Mouse (Mus musculus) intestine, embryonic 16.5 days (tissue): Measurements from ENCODE around the gene Spg21. TPM values are rescaled to one million over a fixed set of nuclear protein-coding genes. Genes with fewer than 3 reads are reported as not detected.

Experiments used
- ATAC-seq: fragments of 200-750 bp; cut with Nextera tagmentation; 2 replicates; pipeline ENCODE4 v1.8.0; 2017; ENCODE audit warnings: moderate TSS enrichment, moderate library complexity
- H3K27ac ChIP-seq: fragments of 300-500 bp; sonication (generic); 2 replicates; pipeline ENCODE4 v1.5.1; 2014; ENCODE audit warnings: mild to moderate bottlenecking, low read length
- H3K27me3 ChIP-seq: fragments of 300-500 bp; sonication (generic); replicated peaks from 2 replicates; pipeline ENCODE4 v1.6.1; 2014; ENCODE audit warnings: low read length, control low read depth, mixed read lengths; ENCODE audit not compliant: control insufficient read depth, insufficient read depth
- H3K36me3 ChIP-seq: fragments of 300-500 bp; sonication (generic); 2 replicates; pipeline ENCODE4 v1.6.1; 2014; ENCODE audit warnings: low read length, control low read depth; ENCODE audit not compliant: control insufficient read depth, insufficient read depth
- H3K4me1 ChIP-seq: fragments of 300-500 bp; sonication (generic); 2 replicates; pipeline ENCODE4 v1.6.1; 2014; ENCODE audit warnings: low read length, control low read depth, mixed read lengths; ENCODE audit not compliant: control insufficient read depth, insufficient read depth
- H3K4me2 ChIP-seq: fragments of 300-500 bp; sonication (generic); 2 replicates; pipeline ENCODE4 v1.6.1; 2014; ENCODE audit warnings: low read depth, low read length, control low read depth
- H3K4me3 ChIP-seq: fragments of 300-500 bp; sonication (generic); 2 replicates; pipeline ENCODE4 v1.5.1; 2014; ENCODE audit warnings: mild to moderate bottlenecking, low read length
- H3K9ac ChIP-seq: fragments of 300-500 bp; sonication (generic); 2 replicates; pipeline ENCODE4 v1.6.1; 2014; ENCODE audit warnings: low read depth, low read length
- H3K9me3 ChIP-seq: fragments of 300-500 bp; sonication (generic); 2 replicates; pipeline ENCODE4 v1.6.1; 2016; ENCODE audit warnings: low read length, control low read depth; ENCODE audit not compliant: control insufficient read depth
- WGBS: fragments of 180-500 bp; shearing (Covaris S2); extraction: QIAGEN DNeasy Blood & Tissue Kit; methylation state at CpG from one replicate; pipeline ENCODE4 v1.1.7; 2014; 5-methylcytosine and 5-hydroxymethylcytosine counted together
- polyA plus RNA-seq: library from polyadenylated mRNA; unstranded; fragments of >200 nt; fragmentation: Nextera tagmentation; extraction: Ambion mirVana; gene quantifications from 2 replicates; pipeline ENCODE4 v1.2.1, GENCODE M21; 2015

Spg21 gene
- polyA plus RNA-seq, 1 experiment from 2014 or later = 107 TPM

- WGBS = 73% methylated on average over 5 of the region's 5 CpGs
- no peaks in the 10 kb centered on the region for H3K9me3 ChIP-seq
- no peak overlapping the region for H3K4me2 ChIP-seq
- H3K4me3 ChIP-seq = no peak overlapping the region
- 0 out of 2 replicates have a peak, but pooled peaks cover 5% of the 10 kb centered on the region for H3K36me3 ChIP-seq
- H3K27me3 ChIP-seq = no peaks in the 10 kb centered on the region
- H3K9ac ChIP-seq = no peak overlapping the region
- no peak for ATAC-seq
- peaks cover 14% of the 10 kb centered on the region for H3K4me1 ChIP-seq
- no peak overlapping the region for H3K27ac ChIP-seq
Observed at GRCm38 (mm10) chr9:65462544-65462943, 1.8 kb downstream of the Spg21 start.

- Histone ChIP-seq H3K4me2 (no peak overlapping the region), H3K4me3 (no peak overlapping the region), H3K9ac (no peak overlapping the region), H3K4me1 (peaks cover 14% of the 10 kb centered on the region), H3K27me3 (no peaks in the 10 kb centered on the region), H3K36me3 (0 out of 2 replicates have a peak, but pooled peaks cover 5% of the 10 kb centered on the region), H3K9me3 (no peaks in the 10 kb centered on the region), H3K27ac (no peak overlapping the region)
- WGBS = 93% methylated on average over 6 of the region's 6 CpGs
- no peak for ATAC-seq
Observed at GRCm38 (mm10) chr9:65464161-65464560, 3.4 kb downstream of the Spg21 start.

GRCm38 (mm10) chr9:65465241-65465640 is 4.5 kb downstream of the Spg21 start:
- no peak overlapping the region for H3K9ac ChIP-seq
- H3K27me3 ChIP-seq = no peaks in the 10 kb centered on the region
- 0 out of 2 replicates have a peak, but pooled peaks cover 7% of the 10 kb centered on the region for H3K36me3 ChIP-seq
- peaks cover 12% of the 10 kb centered on the region for H3K4me1 ChIP-seq
- WGBS = 94% methylated on average over 2 of the region's 2 CpGs
- H3K4me3 ChIP-seq = no peak overlapping the region
- H3K4me2 ChIP-seq = no peak overlapping the region
- no peaks in the 10 kb centered on the region for H3K9me3 ChIP-seq
- no peak for ATAC-seq
- no peak overlapping the region for H3K27ac ChIP-seq

- Histone ChIP-seq H3K4me3 (no peak overlapping the region), H3K27ac (no peak overlapping the region), H3K4me2 (no peak overlapping the region), H3K4me1 (peaks cover 2% of the 10 kb centered on the region; the same call in 1 of the 2 replicates), H3K27me3 (no peaks in the 10 kb centered on the region), H3K9me3 (no peaks in the 10 kb centered on the region), H3K36me3 (0 out of 2 replicates have a peak, but pooled peaks cover 7% of the 10 kb centered on the region), H3K9ac (no peak overlapping the region)
- no peak for ATAC-seq
- WGBS = 68% methylated on average over 11 of the region's 11 CpGs
Observed at GRCm38 (mm10) chr9:65467686-65468085, 6.9 kb downstream of the Spg21 start.

GRCm38 (mm10) chr9:65472769-65473168 is 12.0 kb downstream of the Spg21 start:
- ATAC-seq = no peak
- Histone ChIP-seq H3K27ac (no peak overlapping the region), H3K9me3 (no peaks in the 10 kb centered on the region), H3K27me3 (no peaks in the 10 kb centered on the region), H3K36me3 (peaks cover 2% of the 10 kb centered on the region; the same call in 1 of the 2 replicates), H3K4me3 (no peak overlapping the region), H3K9ac (no peak overlapping the region), H3K4me1 (no peaks in the 10 kb centered on the region), H3K4me2 (no peak overlapping the region)
- 82% methylated on average over 4 of the region's 4 CpGs for WGBS

GRCm38 (mm10) chr9:65479158-65479557 is 18.4 kb downstream of the Spg21 start:
- no peak overlapping the region for H3K9ac ChIP-seq
- 88% methylated on average over 8 of the region's 8 CpGs for WGBS

GRCm38 (mm10) chr9:65480071-65480470 is 19.3 kb downstream of the Spg21 start:
- no peaks in the 10 kb centered on the region; the same call in 1 of the 2 replicates for H3K36me3 ChIP-seq
- no peaks in the 10 kb centered on the region for H3K9me3 ChIP-seq
- WGBS = 88% methylated on average over 5 of the region's 5 CpGs
- no peaks in the 10 kb centered on the region for H3K4me1 ChIP-seq
- H3K27me3 ChIP-seq = no peaks in the 10 kb centered on the region
- H3K9ac ChIP-seq = no peak overlapping the region
- H3K27ac ChIP-seq = no peak overlapping the region
- no peak for ATAC-seq
- no peak overlapping the region for H3K4me2 ChIP-seq
- H3K4me3 ChIP-seq = no peak overlapping the region

More at GRCm38 (mm10) chr9:65479158-65479557, 18.4 kb downstream of the Spg21 start:
- Histone ChIP-seq H3K27me3 (no peaks in the 10 kb centered on the region), H3K9me3 (no peaks in the 10 kb centered on the region), H3K4me1 (no peaks in the 10 kb centered on the region), H3K27ac (no peak overlapping the region), H3K4me3 (no peak overlapping the region), H3K4me2 (no peak overlapping the region), H3K36me3 (no peaks in the 10 kb centered on the region; the same call in 1 of the 2 replicates)
- ATAC-seq = no peak

GRCm38 (mm10) chr9:65491476-65491875 is 30.7 kb downstream of the Spg21 start:
- H3K4me1 ChIP-seq = no peaks in the 10 kb centered on the region
- no peak overlapping the region for H3K27ac ChIP-seq
- no peak overlapping the region for H3K4me3 ChIP-seq
- H3K4me2 ChIP-seq = no peak overlapping the region
- H3K9me3 ChIP-seq = no peaks in the 10 kb centered on the region
- no peak overlapping the region for H3K9ac ChIP-seq
- H3K36me3 ChIP-seq = no peaks in the 10 kb centered on the region
- H3K27me3 ChIP-seq = no peaks in the 10 kb centered on the region
- no peak for ATAC-seq
- WGBS = 91% methylated on average over 3 of the region's 3 CpGs

- no peak overlapping the region for H3K4me2 ChIP-seq
- H3K36me3 ChIP-seq = no peaks in the 10 kb centered on the region
- no peaks in the 10 kb centered on the region for H3K4me1 ChIP-seq
- no peak overlapping the region for H3K4me3 ChIP-seq
- ATAC-seq = no peak
- H3K27ac ChIP-seq = no peak overlapping the region
- 86% methylated on average over 2 of the region's 2 CpGs for WGBS
- no peak overlapping the region for H3K9ac ChIP-seq
- H3K9me3 ChIP-seq = no peaks in the 10 kb centered on the region
- no peaks in the 10 kb centered on the region for H3K27me3 ChIP-seq
Observed at GRCm38 (mm10) chr9:65492351-65492750, 31.6 kb downstream of the Spg21 start.

- H3K36me3 ChIP-seq = no peaks in the 10 kb centered on the region
- no peak overlapping the region for H3K4me3 ChIP-seq
- H3K9me3 ChIP-seq = no peaks in the 10 kb centered on the region
- H3K9ac ChIP-seq = no peak overlapping the region
- WGBS = 90% methylated on average over 4 of the region's 4 CpGs
- no peak overlapping the region for H3K27ac ChIP-seq
- H3K27me3 ChIP-seq = no peaks in the 10 kb centered on the region
- no peak for ATAC-seq
- H3K4me1 ChIP-seq = no peaks in the 10 kb centered on the region
- no peak overlapping the region for H3K4me2 ChIP-seq
Observed at GRCm38 (mm10) chr9:65492851-65493250, 32.1 kb downstream of the Spg21 start.
